Mouse (Mus musculus): Measurements from ENCODE around the gene Adora1. TPM values are rescaled to one million over a fixed set of nuclear protein-coding genes. Genes with fewer than 3 reads are reported as not detected.

The Adora1 gene
- total RNA-seq, 2 experiments from 2014 or later, result 169 to 185 TPM

Other genes starting within 250 kb of the Adora1 start
- gene Fmod, start 198.2 kb downstream of the Adora1 start, total RNA-seq (2021), result 10 to 100 TPM; 16.8 to 21.8 TPM
- gene Btg2, start 156.3 kb downstream of the Adora1 start, total RNA-seq (2021), result 10 to 100 TPM; 14.6 to 17.5 TPM
- under 1 TPM; 0.38 to 0.42 TPM for gene Chit1, start 124.2 kb downstream of the Adora1 start, total RNA-seq (2021)
- gene Chil1, start 53.3 kb downstream of the Adora1 start, total RNA-seq (2021), result 1 to 10 TPM; 5.9 to 6.9 TPM
- not detected for gene Mybph, start 42.0 kb downstream of the Adora1 start, total RNA-seq (2021)
- not detected for gene Myog, start 54.6 kb upstream of the Adora1 start, total RNA-seq (2021)
- 10 to 100 TPM; 55.0 to 61.6 TPM for gene Ppfia4, start 97.5 kb upstream of the Adora1 start, total RNA-seq (2021)
- gene Tmem183a, start 126.5 kb upstream of the Adora1 start, total RNA-seq (2021), result 10 to 100 TPM; 67.6 to 95.0 TPM
- gene 4933406M09Rik, start 150.5 kb upstream of the Adora1 start, total RNA-seq (2021), result not detected
- 10 to 100 TPM; 15.9 TPM for gene Cyb5r1, start 170.1 kb upstream of the Adora1 start, total RNA-seq (2021)
- 10 to 100 TPM; 63.4 to 66.2 TPM for gene Adipor1, start 179.9 kb upstream of the Adora1 start, total RNA-seq (2021)
- gene Klhl12, start 220.1 kb upstream of the Adora1 start, total RNA-seq (2021), result 10 to 100 TPM; 35.4 to 37.1 TPM